Mouse (Mus musculus) lung, postnatal 0 days (tissue): ENCODE data around the gene Mcur1.

Experiments
- CTCF ChIP-seq: IDR thresholded peaks from 2 replicates; pipeline ENCODE4 v1.5.1; 2016; ENCODE audit warnings: antibody characterized with exemption, mild to moderate bottlenecking
- EP300 ChIP-seq: IDR thresholded peaks from 2 replicates; pipeline ENCODE4 v1.6.1; 2016; ENCODE audit warnings: antibody characterized with exemption, mild to moderate bottlenecking, control low read depth

GRCm38 (mm10) chr13:43555321-43555720 lies 4.7 kb downstream of the Mcur1 start:
- no peak for TF ChIP-seq CTCF
- no peak for TF ChIP-seq EP300
